Mouse (Mus musculus) gastrocnemius, postnatal 4 days (tissue): ENCODE measurements around the gene Aifm3. TPM values are rescaled to one million over a fixed set of nuclear protein-coding genes. Genes with fewer than 3 reads are reported as not detected.
"Not testable (repeated sequence)": the region's sequence is repeated elsewhere in the genome, so short reads cannot be mapped to it uniquely, and the experiment has no call there.

Source experiments
- DNase-seq, 2 experiments: peaks; one replicate each; pipeline ENCODE4 v3.0.0; 2021 to 2022; ENCODE audit warnings: low spot score in 2 of 2, mixed read lengths in 2 of 2
- total RNA-seq, 2 experiments: library from RNA; stranded (reverse); gene quantifications; 2 replicates each; pipeline ENCODE4 v1.2.3; 2021

Gene Aifm3
- total RNA-seq, 2 experiments from 2014 or later = 0.54 to 0.75 TPM

DNA sequence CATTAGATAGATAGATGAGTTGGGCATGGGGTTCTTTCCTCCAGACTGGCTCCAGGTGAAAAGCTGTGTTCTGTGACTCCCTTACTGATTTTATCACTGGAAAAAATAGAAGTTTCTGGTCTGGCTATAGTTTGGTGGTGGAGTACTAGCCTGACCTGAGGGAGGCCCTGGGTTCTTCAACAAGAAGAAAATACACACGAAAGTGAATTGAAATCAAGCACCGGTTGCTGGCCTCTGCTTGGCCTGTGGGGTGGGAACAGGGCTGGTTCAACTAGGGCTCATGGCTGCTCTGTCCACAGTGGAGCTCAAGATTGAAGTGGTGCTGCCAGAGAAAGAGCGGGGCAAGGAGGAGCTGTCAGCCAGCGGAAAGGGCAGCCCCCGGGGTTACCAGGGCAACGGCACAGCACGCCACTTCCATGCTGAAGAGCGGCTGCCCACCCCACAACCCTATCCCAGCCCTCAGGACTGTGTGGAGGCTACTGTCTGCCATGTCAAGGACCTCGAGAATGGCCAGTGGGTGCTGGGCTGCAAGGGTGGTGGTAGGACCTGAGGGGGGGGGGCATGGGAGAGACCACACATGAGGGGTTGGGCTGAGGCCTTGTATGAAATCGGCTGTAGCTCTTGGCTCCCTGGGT lies 10.0 kb downstream of the Aifm3 start:
- DNase-seq = no peak

GRCm38 (mm10) chr16:17502681-17503080 lies 13.3 kb downstream of the Aifm3 start:
- DNase-seq = no peak

- no peak for DNase-seq
These were observed 17.7 kb downstream of the Aifm3 start for GRCm38 (mm10) chr16:17507018-17507552.

DNA sequence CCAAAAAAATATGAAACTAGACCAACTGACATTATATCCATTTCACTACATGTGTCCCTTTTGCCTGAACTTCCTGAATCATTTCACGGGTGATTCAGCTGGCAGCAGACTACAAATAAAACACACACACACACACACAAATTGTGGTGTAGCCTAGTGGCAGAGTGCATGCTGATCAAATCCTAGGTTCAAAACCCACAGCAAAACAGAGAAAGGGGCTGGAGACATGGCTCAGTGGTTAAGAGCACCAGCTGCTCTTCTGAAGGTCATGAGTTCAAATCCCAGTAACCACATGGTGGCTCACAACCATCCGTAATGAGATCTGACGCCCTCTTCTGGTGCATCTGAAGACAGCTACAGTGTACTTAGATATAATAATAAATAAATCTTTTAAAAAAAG lies 18.6 kb downstream of the Aifm3 start:
- not testable (repeated sequence) for DNase-seq

- DNase-seq = peak; percentile 78 to 90
These were observed 19.3 kb downstream of the Aifm3 start, which contains the start of gene Lztr1 for GRCm38 (mm10) chr16:17508546-17509239. Gene Lztr1 (plus strand): TSS chr16:17508688.

GRCm38 (mm10) chr16:17509240-17509597 lies 19.8 kb downstream of the Aifm3 start:
- no peak for DNase-seq

- no peak for DNase-seq
These were observed 20.7 kb downstream of the Aifm3 start for GRCm38 (mm10) chr16:17510143-17510542.

- DNase-seq = no peak
These were observed 21.3 kb downstream of the Aifm3 start for GRCm38 (mm10) chr16:17510686-17511085.

DNA sequence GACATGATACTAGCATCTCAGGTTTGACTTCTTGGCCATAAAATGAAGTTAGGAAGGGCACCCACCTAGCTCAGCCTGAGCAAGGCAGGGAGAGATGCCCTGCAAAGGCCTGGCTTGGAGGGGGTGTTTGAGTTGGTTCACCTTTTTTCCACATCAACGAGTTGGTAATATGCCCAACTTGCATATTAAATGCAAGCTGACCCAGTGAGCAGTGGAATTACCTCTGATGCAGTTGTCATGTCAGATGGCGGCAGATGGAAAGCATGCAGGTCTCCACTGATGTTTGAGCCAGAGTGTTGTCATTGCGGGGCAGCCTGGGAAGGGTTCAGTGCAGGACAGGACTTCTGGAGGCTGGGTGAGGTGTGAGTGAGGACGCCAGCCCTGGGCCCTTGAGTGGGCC lies 22.0 kb downstream of the Aifm3 start:
- no peak for DNase-seq

DNA sequence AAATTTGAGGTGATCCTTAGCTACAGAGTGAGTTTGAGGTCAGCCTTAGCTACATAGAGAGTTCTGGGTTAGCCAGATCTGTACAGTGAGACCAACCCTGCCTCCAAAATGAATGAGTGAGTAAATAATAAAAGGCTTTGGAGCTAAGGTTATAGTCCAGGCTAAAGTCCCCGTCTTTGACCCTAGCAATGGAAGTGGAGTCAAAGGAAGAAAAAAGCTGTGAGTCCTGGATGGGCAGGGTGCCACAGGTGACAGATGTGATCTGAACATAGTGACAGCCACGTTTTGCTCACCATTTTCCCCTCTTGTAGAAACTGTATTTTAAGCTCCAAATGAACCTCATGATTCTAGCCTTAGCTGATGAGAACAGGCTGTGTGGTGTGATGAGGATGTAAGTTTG lies 29.5 kb downstream of the Aifm3 start:
- DNase-seq = no peak

DNA sequence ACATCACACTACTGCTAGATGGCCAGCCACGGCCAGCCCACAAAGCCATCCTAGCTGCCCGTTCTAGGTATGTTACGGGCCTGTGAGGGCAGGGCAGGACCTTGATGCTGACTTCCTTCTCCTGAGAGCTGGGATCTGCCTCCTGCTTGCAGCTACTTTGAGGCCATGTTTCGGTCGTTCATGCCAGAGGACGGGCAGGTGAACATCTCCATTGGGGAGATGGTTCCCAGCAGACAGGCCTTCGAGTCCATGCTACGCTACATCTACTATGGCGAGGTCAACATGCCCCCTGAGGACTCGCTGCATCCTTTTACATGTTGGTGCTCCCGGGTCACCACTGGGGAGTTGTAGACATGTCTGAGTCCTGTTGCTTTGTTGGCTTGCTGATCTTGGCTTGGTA lies 34.7 kb downstream of the Aifm3 start:
- no peak for DNase-seq

DNA sequence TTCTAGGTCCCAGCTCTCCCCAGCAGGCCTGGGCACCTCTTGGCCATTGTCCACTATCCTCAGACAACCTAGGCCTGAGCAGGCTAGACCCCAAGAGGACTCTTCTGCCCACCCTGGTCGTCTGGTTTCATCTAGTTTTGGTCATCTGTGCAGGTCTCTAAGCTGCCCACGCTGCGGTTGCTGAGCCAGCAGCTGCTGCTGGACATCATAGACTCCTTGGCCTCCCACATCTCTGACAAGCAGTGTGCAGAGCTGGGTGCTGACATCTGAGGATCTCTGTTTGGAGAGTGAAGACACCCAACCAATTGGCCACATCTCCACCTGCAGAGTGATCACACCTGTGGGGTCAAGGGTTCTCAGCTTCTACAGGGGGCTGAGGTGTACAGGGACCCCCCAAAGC lies 36.1 kb downstream of the Aifm3 start:
- no peak for DNase-seq

GRCm38 (mm10) chr16:17526223-17526622 lies 36.8 kb downstream of the Aifm3 start:
- DNase-seq = no peak

- DNase-seq = no peak
These were observed 38.2 kb downstream of the Aifm3 start for GRCm38 (mm10) chr16:17527606-17528005.

DNA sequence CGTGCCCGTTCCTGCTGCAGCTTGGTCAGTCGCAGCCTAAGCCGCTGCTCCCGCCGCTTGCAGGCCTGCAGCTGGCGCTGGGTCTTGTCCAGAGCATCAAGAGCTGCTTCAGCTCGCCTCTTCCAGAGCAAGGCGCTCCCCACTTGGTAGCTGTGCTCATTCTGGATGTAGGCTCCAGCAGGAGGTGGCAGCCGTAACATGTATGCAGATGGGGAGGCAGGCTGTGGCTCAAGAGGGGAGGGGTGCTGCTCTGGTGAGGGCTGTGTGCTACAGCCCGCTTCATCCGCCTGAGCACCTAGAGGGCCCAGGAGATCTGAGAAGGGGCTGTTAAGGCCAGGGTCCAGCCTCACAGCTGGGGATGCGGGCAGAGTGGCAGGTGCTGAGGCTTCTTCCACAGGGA lies 38.9 kb downstream of the Aifm3 start:
- DNase-seq = no peak

DNA sequence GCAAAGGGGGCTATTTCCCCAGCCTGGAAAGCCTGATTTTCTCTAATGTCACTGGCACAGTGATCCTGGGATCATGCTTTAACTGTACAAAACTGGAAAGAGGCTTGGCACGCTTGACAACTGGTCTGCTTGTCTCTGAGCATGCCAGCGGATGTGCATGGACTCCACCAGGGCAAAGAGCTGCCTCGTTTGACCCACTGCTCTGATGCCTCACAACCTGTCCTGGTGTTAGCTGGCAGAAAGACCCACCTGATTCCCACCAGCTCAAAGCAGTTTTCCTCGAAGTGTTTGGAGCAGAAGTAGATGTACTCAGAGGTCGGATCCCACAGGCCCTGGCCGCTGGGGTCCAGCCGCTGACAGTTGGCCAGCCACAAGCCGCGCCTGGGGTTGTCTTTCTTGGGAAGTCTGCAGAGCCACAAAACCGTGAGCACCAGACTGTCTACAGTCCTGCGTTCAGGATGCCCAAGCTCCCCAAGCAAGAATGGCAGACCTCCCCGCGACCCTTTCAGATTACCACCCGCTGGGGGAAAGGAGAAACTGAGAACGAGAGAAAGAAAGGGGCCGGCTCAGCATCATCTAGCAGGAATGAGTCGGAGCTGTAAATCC lies 40.7 kb downstream of the Aifm3 start:
- peak in 1 of 2 experiments; percentile 39 for DNase-seq

- DNase-seq = peak; percentile 98
These were observed 41.4 kb downstream of the Aifm3 start, which contains the start of gene Thap7 for GRCm38 (mm10) chr16:17530640-17531288. Gene Thap7 (minus strand): TSS chr16:17531136.

- DNase-seq = no peak
These were observed 42.9 kb downstream of the Aifm3 start for GRCm38 (mm10) chr16:17532271-17532670.

- DNase-seq = no peak
These were observed 43.4 kb downstream of the Aifm3 start for GRCm38 (mm10) chr16:17532676-17533329.

DNA sequence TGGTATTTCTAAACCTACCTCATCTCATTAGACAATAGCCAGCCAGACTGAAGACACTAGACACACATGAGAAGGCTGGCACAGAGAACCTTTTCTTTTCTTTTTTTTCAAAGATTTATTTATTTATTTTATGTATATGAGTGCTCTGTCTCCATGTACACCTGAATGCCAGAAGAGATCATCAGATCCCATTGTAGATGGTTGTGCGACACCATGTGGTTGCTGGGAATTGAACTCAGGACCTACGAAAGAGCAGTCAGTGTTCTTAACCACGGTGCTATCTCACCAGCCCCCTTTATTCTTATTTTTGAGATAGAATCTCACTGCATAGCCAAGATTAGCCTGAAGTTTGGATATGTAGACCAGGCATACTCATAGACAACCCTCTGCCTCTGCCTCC lies 47.2 kb downstream of the Aifm3 start:
- no peak for DNase-seq

GRCm38 (mm10) chr16:17542632-17543031 lies 53.2 kb downstream of the Aifm3 start:
- DNase-seq = no peak
